Mouse (Mus musculus) heart, adult 2 months (tissue): Measurements from ENCODE around the gene Ccdc126.

ENCODE experiments used
- CTCF ChIP-seq: fragments of 200-600 bp; IDR thresholded peaks from 2 replicates; pipeline ENCODE4 v1.8.1; 2022; ENCODE audit warnings: antibody characterized with exemption, mild to moderate bottlenecking, moderate library complexity
- POLR2A ChIP-seq: fragments of 200-500 bp; IDR thresholded peaks from 2 replicates; pipeline ENCODE4 v1.6.1; 2011; ENCODE audit warnings: mild to moderate bottlenecking, low read depth, low read length, control low read depth; ENCODE audit not compliant: insufficient read depth

- TF ChIP-seq CTCF, result no peak
- TF ChIP-seq POLR2A, result no peak
Measured at GRCm38 (mm10) chr6:49321341-49321740, 2.3 kb downstream of the Ccdc126 start.
